Mouse (Mus musculus): ENCODE data around the gene Zfp600. TPM values are rescaled to one million over a fixed set of nuclear protein-coding genes. Genes with fewer than 3 reads are reported as not detected.

Zfp600 gene
- not detected for polyA plus RNA-seq (2015; fragmentation: Illumina TruSeq; extraction: RNeasy Lipid Tissue Mini Kit (QIAGEN cat#74804); ENCODE audit: low read depth, low replicate concordance)

DNA sequence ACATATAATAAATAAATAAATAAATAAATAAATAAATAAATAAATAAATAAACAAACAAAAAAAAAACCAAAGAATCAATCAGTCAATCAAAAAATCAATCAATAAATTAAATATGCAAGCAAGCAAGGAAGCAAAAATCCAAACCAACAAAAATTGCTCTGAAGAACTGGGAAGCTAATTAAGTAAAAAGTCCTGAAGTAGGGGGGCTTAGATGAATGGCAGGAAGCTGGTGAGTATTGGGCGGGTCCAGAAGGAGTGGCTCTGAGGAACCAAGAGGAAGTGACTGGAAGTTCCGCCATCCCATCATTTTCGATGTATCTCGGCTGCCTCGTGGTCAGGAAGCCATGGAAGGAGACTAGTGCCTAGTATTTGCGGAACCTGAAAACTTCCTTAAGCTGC, at the start of gene Zfp600:
TSS of gene Zfp600 (plus strand) at position 301 of the 400 bp plus-strand sequence.

Other genes starting within 250 kb of the Zfp600 start
- gene Zfp987, start 59.5 kb upstream of the Zfp600 start, polyA plus RNA-seq (2015; fragmentation: Illumina TruSeq; extraction: RNeasy Lipid Tissue Mini Kit (QIAGEN cat#74804); ENCODE audit: low read depth, low replicate concordance): not detected

All from brain, adult 10 weeks (tissue).